Mouse (Mus musculus): ENCODE measurements around the gene Gm14408.
"Not testable (repeated sequence)": the region's sequence is repeated elsewhere in the genome, so short reads cannot be mapped to it uniquely, and the experiment has no call there.

Gene Gm14408

GRCm38 (mm10) chr2:176830840-176831239 lies at the start of gene Gm14408:
Gm14408 (plus strand) TSS chr2:176831140.
- DNase-seq (ENCODE audit: low spot score in 2 of 2), result not testable (repeated sequence)

GRCm38 (mm10) chr2:176798312-176798711 lies 32.6 kb upstream of the Gm14408 start, which contains the start of gene Gm14295:
Gm14295 (plus strand) TSS chr2:176798612.
- not testable (repeated sequence) for DNase-seq (ENCODE audit: low spot score in 2 of 2)

- not testable (repeated sequence) for DNase-seq (ENCODE audit: low spot score in 2 of 2)
Measured at GRCm38 (mm10) chr2:176798785-176799184, 32.2 kb upstream of the Gm14408 start.
